Mouse (Mus musculus): Measurements from ENCODE around the gene Phpt1. TPM values are rescaled to one million over a fixed set of nuclear protein-coding genes. Genes with fewer than 3 reads are reported as not detected.

The Phpt1 gene
- polyA plus RNA-seq, 1 experiment: 12.3 TPM

- H3K27ac ChIP-seq (ENCODE audit: control insufficient read depth, insufficient read depth, low read depth, low read length, poor library complexity): no peak overlapping the region
- TF ChIP-seq CTCF (IDR thresholded peaks at IDR 0.05; ENCODE audit: control insufficient read depth, insufficient read depth, low read length) (no peak), POLR2A (IDR thresholded peaks at IDR 0.05; ENCODE audit: borderline replicate concordance, control insufficient read depth, low read depth, low read length) (no peak)
- peaks cover 4% of the 10 kb centered on the region for H3K4me1 ChIP-seq (ENCODE audit: control insufficient read depth, insufficient read depth, low read length)
- 83% methylated on average over 16 of the region's 16 CpGs for WGBS
- no peak overlapping the region for H3K4me3 ChIP-seq (replicated peaks; ENCODE audit: control insufficient read depth, low read depth, low read length)
Measured at GRCm38 (mm10) chr2:25576028-25576850, 1.2 kb upstream of the Phpt1 start.

- Histone ChIP-seq H3K27ac (ENCODE audit: control insufficient read depth, insufficient read depth, low read depth, low read length, poor library complexity) (no peak overlapping the region; the same call in 1 of the 2 replicates), H3K4me1 (ENCODE audit: control insufficient read depth, insufficient read depth, low read length) (peaks cover 4% of the 10 kb centered on the region), H3K4me3 (replicated peaks; ENCODE audit: control insufficient read depth, low read depth, low read length) (peak overlapping the region; percentile 29)
- 18% methylated on average over 21 of the region's 21 CpGs for WGBS
- no peak; the same call in 1 of the 2 replicates for TF ChIP-seq POLR2A (IDR thresholded peaks at IDR 0.05; ENCODE audit: borderline replicate concordance, control insufficient read depth, low read depth, low read length)
- TF ChIP-seq CTCF (IDR thresholded peaks at IDR 0.05; ENCODE audit: control insufficient read depth, insufficient read depth, low read length): no peak
Measured at GRCm38 (mm10) chr2:25575432-25576027, 506 bp upstream of the Phpt1 start.

DNA sequence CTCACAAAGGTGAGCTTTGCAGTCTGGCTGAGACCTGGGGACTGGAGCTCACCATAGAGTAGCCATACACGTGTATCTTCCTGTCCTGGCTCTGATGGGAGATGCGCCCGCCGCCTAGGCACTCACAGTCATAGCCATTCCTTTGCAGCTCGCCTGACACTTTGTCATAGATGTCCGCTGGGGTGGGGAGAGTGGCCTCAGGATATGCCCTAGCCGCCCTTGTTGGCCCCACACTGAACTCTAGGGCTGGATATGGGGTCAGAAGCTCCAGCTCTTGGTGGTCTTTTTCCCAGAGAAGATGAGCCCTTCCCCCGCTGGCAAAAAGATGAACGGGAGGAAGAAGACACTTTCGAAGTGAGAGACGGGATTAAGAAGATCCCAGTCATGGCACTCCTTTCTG lies 888 bp downstream of the Phpt1 start:
- TF ChIP-seq POLR2A (IDR thresholded peaks at IDR 0.05; ENCODE audit: borderline replicate concordance, control insufficient read depth, low read depth, low read length): no peak
- TF ChIP-seq CTCF (IDR thresholded peaks at IDR 0.05; ENCODE audit: control insufficient read depth, insufficient read depth, low read length): no peak

GRCm38 (mm10) chr2:25573068-25573467 lies 2.0 kb downstream of the Phpt1 start:
- WGBS: 84% methylated on average over 2 of the region's 2 CpGs
- Histone ChIP-seq H3K4me1 (ENCODE audit: control insufficient read depth, insufficient read depth, low read length) (peaks cover 4% of the 10 kb centered on the region), H3K27ac (ENCODE audit: control insufficient read depth, insufficient read depth, low read depth, low read length, poor library complexity) (no peak overlapping the region), H3K4me3 (replicated peaks; ENCODE audit: control insufficient read depth, low read depth, low read length) (no peak overlapping the region)
- TF ChIP-seq POLR2A (IDR thresholded peaks at IDR 0.05; ENCODE audit: borderline replicate concordance, control insufficient read depth, low read depth, low read length) (no peak), CTCF (IDR thresholded peaks at IDR 0.05; ENCODE audit: control insufficient read depth, insufficient read depth, low read length) (no peak)

More for the DNA sequence above, 888 bp downstream of the Phpt1 start:
- Histone ChIP-seq H3K4me1 (ENCODE audit: control insufficient read depth, insufficient read depth, low read length) (peaks cover 4% of the 10 kb centered on the region), H3K27ac (ENCODE audit: control insufficient read depth, insufficient read depth, low read depth, low read length, poor library complexity) (no peak overlapping the region), H3K4me3 (replicated peaks; ENCODE audit: control insufficient read depth, low read depth, low read length) (peak overlapping the region; percentile 83)
- WGBS: 24% methylated on average over 11 of the region's 11 CpGs

DNA sequence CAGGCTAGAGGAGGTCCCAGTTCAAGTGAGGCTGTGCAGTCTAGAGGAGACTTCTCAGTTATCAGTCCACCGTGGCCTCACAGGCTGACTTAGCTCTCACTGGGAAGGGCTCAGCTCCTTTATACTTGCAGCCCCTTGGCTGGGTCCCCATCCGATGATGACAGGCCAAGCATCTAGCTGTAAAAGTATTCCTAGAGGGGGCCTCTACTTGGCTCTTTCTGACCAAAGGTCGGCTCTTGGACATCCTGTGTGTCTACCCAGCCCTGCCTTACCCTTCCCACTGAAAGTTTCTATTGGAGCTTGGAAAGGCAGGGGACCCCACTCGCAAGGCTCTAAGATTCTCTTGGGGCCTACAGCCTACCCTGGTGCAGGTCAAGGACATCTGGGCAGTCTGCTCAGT lies 3.8 kb downstream of the Phpt1 start:
- H3K4me3 ChIP-seq (replicated peaks; ENCODE audit: control insufficient read depth, low read depth, low read length): no peak overlapping the region
- no peak overlapping the region for H3K27ac ChIP-seq (ENCODE audit: control insufficient read depth, insufficient read depth, low read depth, low read length, poor library complexity)
- WGBS: 83% methylated on average over 4 of the region's 4 CpGs
- TF ChIP-seq CTCF (IDR thresholded peaks at IDR 0.05; ENCODE audit: control insufficient read depth, insufficient read depth, low read length): no peak
- TF ChIP-seq POLR2A (IDR thresholded peaks at IDR 0.05; ENCODE audit: borderline replicate concordance, control insufficient read depth, low read depth, low read length): no peak
- H3K4me1 ChIP-seq (ENCODE audit: control insufficient read depth, insufficient read depth, low read length): peaks cover 4% of the 10 kb centered on the region

DNA sequence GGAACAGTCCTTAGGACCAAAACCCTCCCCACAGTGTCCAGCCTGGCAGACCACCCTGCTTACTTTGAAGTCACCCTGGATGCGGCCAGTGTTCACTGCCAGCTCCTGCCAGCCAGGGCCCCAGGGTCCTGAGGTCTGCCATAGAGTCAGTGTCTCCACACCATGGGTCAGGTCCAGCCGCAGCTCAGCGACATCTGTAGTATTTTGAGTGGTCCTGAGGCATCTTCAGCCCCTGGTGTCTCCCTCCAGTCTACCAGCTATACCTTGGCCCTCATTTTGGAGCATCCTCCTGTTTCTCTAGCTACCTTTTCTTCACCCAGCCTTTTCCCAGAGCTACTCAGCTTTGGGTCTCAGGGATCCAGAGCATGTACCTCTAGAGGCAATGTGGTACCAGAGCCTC lies 5.7 kb downstream of the Phpt1 start:
- no peaks in the 10 kb centered on the region for H3K4me1 ChIP-seq (ENCODE audit: control insufficient read depth, insufficient read depth, low read length)
- no peak overlapping the region for H3K27ac ChIP-seq (ENCODE audit: control insufficient read depth, insufficient read depth, low read depth, low read length, poor library complexity)
- TF ChIP-seq CTCF (IDR thresholded peaks at IDR 0.05; ENCODE audit: control insufficient read depth, insufficient read depth, low read length) (no peak), POLR2A (IDR thresholded peaks at IDR 0.05; ENCODE audit: borderline replicate concordance, control insufficient read depth, low read depth, low read length) (no peak)
- no peak overlapping the region for H3K4me3 ChIP-seq (replicated peaks; ENCODE audit: control insufficient read depth, low read depth, low read length)
- 78% methylated on average over 3 of the region's 3 CpGs for WGBS

DNA sequence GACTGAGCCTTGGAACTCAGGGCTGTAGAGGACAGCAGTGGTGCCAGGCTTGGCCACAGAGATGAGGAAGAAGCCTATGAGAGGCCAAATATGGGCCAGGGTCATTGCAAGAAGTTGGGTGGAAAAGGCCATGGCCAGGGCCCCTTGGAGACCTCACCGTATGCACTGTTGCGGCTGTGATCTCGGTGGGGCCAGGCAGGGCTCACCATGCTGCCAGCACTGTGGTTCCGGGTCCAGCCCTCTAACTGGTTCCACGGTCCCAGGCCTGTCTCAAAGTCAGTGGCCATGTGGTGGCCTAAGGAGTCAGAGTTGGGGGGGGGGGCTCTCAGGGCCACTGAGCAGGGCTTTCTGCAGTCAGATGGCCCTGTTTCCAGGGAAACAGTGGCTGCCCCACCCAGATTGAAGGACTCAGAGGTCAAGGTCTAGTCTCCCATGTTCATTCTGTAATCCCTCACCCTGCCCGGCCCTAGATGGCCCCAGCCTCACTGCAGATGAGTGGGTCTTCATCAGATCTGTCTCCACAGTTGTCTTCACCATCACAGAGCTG lies 6.5 kb downstream of the Phpt1 start:
- TF ChIP-seq POLR2A (IDR thresholded peaks at IDR 0.05; ENCODE audit: borderline replicate concordance, control insufficient read depth, low read depth, low read length) (no peak), CTCF (IDR thresholded peaks at IDR 0.05; ENCODE audit: control insufficient read depth, insufficient read depth, low read length) (no peak)
- WGBS: 89% methylated on average over 6 of the region's 6 CpGs
- H3K27ac ChIP-seq (ENCODE audit: control insufficient read depth, insufficient read depth, low read depth, low read length, poor library complexity): no peak overlapping the region
- no peaks in the 10 kb centered on the region for H3K4me1 ChIP-seq (ENCODE audit: control insufficient read depth, insufficient read depth, low read length)
- no peak overlapping the region for H3K4me3 ChIP-seq (replicated peaks; ENCODE audit: control insufficient read depth, low read depth, low read length)

DNA sequence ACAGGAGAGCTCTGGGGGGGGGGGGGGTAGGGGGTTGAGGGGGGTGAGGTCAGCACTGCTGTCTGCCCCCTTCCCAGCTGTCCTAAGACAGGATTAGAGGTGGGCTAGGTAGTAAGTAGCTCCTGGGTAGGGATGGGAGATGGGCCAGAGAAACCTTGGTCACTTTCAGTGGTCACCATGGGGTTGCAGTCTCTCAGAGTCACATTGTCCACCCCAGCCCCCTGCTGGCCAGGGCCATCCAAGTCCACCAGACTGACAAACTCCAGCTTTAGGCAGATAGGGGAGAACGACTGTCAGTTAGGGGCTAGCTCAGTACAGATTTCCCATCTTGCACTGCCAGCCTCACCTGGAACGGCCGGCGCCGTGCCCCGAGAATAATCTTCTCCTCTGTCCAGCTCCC lies 8.5 kb downstream of the Phpt1 start:
- TF ChIP-seq POLR2A (IDR thresholded peaks at IDR 0.05; ENCODE audit: borderline replicate concordance, control insufficient read depth, low read depth, low read length): no peak
- no peak for TF ChIP-seq CTCF (IDR thresholded peaks at IDR 0.05; ENCODE audit: control insufficient read depth, insufficient read depth, low read length)
- 92% methylated on average over 6 of the region's 6 CpGs for WGBS

More for the DNA sequence above, 8.5 kb downstream of the Phpt1 start:
- no peaks in the 10 kb centered on the region for H3K4me1 ChIP-seq (ENCODE audit: control insufficient read depth, insufficient read depth, low read length)
- no peak overlapping the region for H3K4me3 ChIP-seq (replicated peaks; ENCODE audit: control insufficient read depth, low read depth, low read length)
- no peak overlapping the region for H3K27ac ChIP-seq (ENCODE audit: control insufficient read depth, insufficient read depth, low read depth, low read length, poor library complexity)

All from bone marrow, adult 2 months (tissue).